Mouse (Mus musculus) ES-CJ7 (cell line): ENCODE data around the gene Olfr94.
"Not testable (repeated sequence)": the region's sequence is repeated elsewhere in the genome, so short reads cannot be mapped to it uniquely, and the experiment has no call there.

ENCODE experiments used
- DNase-seq: peaks from one replicate; pipeline ENCODE4 v3.0.0; 2011; ENCODE audit warnings: low read depth, low spot score

The Olfr94 gene

DNA sequence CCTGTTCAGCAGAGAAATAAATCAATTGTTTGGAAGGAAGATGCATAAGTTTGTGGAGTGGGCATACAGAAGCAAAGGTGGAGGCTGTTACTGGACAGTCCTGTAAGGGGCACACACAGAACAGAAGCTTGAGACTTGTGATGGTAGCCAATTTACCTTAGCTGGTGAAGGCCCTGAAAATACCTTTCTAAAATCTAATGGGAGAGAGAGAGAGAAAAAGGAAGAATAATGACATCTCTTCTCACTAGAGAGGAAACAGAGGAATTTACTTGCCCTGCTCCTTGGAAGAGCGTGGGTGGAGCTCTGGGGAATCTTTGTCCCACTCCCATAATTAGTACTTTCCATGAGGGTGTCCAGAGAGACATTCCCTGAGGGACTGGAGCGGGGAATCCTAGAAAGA lies at the start of gene Olfr94:
TSS of gene Olfr94 (minus strand) at position 101 of the 400 bp plus-strand sequence.
- DNase-seq = no peak

DNA sequence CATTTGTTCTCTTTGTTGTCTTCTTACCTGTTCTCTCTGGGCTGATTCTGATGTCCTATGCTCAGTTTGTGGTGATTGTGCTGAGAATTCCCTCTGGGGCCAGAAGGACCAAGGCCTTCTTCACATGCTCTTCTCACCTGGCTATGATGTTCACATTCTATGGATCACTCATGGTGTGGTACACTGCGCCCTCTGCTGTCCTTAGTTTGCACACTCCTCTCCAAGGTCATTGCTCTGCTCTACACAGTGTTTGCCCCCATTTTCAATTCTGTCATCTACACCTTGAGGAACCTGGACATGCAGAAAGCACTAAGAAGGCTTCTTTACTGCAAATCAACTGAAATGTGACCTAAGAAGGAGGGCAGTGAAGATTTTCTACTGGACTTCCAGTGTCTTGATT lies 49.8 kb upstream of the Olfr94 start:
- peak; percentile 69 for DNase-seq

DNA sequence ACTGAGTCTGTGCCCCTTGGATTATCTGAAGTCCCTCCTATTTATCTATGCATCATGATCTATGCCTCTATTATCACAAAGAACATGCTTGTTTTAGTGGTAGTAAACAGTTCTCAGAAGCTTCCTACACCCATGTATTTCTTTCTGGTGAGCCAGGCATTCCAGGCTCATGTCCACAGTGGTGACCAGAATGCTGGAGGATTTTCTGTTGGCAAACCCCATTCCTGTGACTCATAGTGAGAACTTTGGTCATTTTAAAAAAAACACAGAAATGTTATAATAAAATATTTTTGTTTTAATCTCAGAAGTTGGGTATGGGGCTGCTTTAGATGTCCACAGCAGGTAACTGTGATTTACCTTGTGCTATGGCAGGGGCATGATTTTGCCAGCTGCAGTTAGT lies 48.7 kb upstream of the Olfr94 start:
- DNase-seq = no peak

GRCm38 (mm10) chr17:37246715-37247114 lies 45.9 kb upstream of the Olfr94 start:
- DNase-seq = peak; percentile 82

GRCm38 (mm10) chr17:37242198-37242597 lies 41.4 kb upstream of the Olfr94 start:
- DNase-seq = no peak

DNA sequence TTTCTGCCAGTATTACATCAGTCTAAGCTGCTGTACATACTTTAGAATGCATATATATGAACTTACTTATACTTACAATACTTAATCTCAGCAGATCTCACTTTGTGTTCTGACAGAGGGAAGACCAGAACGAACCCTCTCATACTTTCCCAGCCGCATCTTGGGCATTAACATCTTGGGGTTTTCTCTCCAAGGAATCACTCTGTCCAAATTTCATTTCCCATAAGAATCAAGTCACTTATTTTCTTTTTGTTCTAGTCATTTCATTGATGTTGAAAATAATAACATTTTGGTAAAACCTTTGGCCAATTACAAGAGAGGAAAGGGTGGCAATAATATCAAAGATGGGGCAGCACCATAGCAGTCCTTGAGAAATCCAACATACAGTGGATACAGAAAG lies 36.4 kb upstream of the Olfr94 start, which contains the start of gene Olfr97:
TSS of gene Olfr97 (minus strand) at position 101 of the 400 bp plus-strand sequence.
- not testable (repeated sequence) for DNase-seq

- DNase-seq = peak; percentile 25
Measured at GRCm38 (mm10) chr17:37221879-37222278, 21.1 kb upstream of the Olfr94 start.

GRCm38 (mm10) chr17:37219846-37220245 lies 19.1 kb upstream of the Olfr94 start, which contains the start of gene Olfr96:
Gene Olfr96, plus strand, starts transcription at chr17:37220146.
- DNase-seq = no peak

DNA sequence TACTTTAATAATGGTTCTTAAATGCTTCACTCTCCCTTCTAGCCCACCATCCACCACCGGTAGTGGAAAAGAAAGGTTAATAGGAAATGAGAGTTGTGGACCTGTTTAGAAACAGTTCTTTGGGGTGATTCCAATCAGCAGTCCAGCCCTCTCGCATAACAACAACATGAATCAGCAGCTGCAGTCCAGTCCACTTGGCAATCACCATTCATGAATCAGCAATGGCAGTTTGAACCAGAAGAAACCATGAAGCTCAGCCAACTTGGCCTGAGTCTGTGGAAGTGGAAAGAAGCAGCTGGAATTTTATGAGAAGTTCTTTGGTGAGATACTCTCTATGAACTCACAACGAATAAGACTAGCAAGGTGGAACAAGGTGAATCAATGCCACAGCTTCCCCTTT lies 17.7 kb upstream of the Olfr94 start:
- DNase-seq = no peak

GRCm38 (mm10) chr17:37213018-37213417 lies 12.2 kb upstream of the Olfr94 start, which contains the start of gene Olfr95:
Gene Olfr95, minus strand, starts transcription at chr17:37213118.
- DNase-seq = no peak

DNA sequence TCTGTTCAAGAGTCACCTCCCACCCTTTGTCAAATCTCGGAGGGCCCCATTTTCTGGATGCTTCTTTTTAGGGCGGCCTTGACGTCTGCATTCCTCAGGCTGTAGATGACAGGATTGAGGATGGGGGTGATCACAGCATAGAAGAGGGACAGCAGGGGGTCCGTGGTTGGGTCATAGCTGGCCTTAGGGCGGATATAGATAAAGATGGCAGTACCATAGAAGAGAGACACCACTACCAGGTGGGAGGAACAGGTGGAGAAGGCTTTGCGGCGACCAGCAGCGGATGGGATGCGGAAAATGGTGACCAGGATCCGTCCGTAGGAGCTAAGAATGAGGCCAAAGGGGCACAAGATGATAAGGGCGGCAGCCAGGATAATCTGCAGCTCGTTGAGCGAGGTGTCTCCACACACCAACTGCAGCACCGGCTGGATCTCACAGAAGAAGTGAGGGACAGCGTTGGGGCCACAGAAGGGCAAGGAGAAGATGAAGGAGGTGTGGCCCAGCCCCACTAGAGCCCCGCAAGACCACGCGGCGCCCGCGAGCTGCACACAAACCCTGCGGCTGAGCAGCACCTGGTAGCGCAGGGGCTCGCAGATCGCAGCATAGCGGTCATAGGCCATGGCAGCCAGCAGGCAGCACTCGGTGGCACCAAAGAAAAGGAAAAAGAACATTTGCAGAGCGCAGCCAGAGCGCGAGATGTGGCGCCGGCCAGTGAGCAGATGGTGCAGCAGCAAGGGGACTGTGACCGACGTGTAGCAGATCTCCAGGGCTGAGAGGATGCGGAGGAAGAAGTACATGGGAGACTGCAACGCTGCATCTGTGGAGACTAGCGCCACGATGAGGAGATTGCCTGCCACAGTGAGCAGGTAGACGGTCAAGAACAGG lies 10.3 kb upstream of the Olfr94 start:
- DNase-seq = peak; percentile 58

DNA sequence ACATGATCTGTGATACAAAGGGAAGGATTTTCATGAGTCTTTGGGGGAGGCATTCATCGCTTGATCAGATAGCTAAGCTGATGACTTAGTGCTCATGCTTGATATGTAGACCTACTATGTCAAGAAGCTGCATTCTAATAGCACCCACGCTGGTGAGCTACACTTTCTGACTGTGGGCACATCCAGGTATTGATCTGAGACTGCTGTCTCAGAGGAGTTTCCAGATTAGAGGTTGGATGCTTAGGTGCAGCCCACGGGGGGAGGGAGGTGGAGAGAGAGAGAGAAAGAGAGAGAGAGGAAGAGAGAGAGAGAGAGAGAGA lies 3.1 kb upstream of the Olfr94 start:
- DNase-seq = no peak

GRCm38 (mm10) chr17:37203206-37203916 lies 2.6 kb upstream of the Olfr94 start:
- peak; percentile 88 for DNase-seq

- peak; percentile 19 for DNase-seq
Measured at GRCm38 (mm10) chr17:37196845-37197724, 3.7 kb downstream of the Olfr94 start.

- no peak for DNase-seq
Measured at GRCm38 (mm10) chr17:37194782-37195181, 6.0 kb downstream of the Olfr94 start.

DNA sequence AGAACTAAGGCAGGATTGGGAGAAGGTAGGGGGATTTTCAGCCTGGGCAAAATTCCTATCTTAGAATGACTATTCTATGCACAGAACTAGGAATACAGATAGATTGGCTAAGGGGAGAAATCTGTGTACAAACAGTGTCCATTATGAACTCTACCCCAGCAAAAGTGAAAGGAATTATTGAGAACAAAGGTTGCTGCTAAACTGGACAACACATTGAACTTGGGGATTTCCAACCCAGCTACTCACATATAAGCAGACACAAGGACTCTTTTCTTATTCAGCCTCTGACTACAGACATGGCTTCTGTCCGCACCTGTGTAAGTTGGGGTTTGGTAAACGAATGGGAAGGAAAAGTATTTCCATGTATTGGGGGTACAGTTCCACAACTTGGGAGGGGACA lies 7.1 kb downstream of the Olfr94 start, which contains the start of gene Ubd:
TSS of gene Ubd (plus strand) at position 237 of the 400 bp plus-strand sequence.
- no peak for DNase-seq

DNA sequence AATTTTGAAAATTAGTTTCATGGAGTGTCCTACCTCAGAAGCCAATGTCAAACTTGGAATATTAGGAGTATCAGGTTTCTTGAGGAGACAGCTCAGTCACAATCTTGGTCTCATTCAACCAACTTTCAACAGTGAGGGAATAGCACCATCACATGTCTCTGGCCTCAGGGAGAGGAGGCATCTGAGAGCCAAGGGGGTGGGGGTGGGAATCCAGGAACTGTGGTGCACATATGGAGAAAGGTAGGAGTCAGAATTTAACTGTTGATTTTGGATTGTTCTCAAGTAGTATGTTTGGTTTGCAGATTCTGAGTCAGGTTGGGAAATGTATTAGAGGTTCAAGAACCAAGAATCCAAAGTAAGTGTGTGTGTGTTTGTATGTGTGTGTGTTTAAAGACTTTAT lies 7.8 kb downstream of the Olfr94 start:
- no peak for DNase-seq

- peak; percentile 64 for DNase-seq
Measured at GRCm38 (mm10) chr17:37190711-37191110, 10.1 kb downstream of the Olfr94 start.

- DNase-seq = no peak
Measured at GRCm38 (mm10) chr17:37185474-37185873, 15.3 kb downstream of the Olfr94 start.

DNA sequence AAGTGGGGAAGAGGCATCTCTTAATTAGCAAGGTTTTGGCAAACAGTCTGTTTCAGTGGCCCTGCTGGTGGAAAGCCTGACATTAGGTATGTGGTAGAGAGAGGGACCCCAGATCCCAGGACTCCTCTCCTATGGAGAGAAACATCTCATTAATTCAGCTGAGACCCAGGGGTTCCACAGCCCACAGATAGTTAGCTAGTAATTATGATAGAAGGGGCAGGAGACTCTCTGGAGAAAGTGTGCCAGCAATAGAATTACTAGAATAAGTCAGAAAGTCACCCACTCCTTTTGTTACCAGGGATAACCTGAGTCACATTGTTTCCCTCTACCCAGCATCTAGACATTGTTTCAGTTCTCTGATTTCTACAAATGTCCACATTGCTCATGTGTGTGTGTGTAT lies 39.4 kb downstream of the Olfr94 start, which contains the start of gene Olfr93:
TSS of gene Olfr93 (minus strand) at position 101 of the 400 bp plus-strand sequence.
- no peak for DNase-seq
